ENCODE assay signal across 8 mouse cellular contexts in the genomic region with DNA sequence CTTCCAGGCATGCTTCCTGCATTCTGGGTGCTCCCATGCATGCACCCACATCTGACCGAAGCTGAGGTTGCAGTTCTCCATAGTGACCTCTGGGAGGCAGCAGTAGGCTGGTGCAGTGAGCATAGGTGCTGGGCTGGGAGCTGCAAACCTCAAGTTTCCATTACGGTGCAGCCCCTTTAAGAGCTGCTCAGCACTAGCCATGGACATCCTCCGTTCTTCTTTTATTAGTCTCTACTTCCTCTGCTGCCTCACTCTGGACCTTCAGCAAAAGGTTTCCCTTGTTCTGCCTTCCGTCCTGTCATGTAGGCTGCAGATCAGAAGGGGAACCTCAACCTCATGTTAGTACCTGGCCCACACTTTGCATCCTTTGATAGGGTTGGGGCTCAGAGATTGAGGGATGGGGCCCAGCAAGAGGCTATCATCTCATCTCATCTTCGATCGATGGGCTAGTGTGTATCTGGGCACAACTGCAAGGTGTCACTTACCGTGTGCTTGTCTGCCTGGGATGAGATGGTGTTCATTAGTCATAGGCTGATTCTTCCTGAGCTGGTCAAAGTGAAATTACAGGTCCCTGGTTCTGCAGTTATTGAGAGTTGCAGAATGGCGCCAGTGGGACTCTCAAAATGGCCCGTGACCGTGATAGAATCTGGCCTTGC. TPM values are rescaled to one million over a fixed set of nuclear protein-coding genes. Genes with fewer than 3 reads are reported as not detected.
DNase-seq lines count a peak whose midpoint lies in the region; ATAC-seq and TF ChIP-seq lines count a peak whose summit lies in the region.

No protein-coding gene starts in this region.

- WGBS in cerebellum, adult 2 months = 2% methylated on average over 10 of the region's 10 CpGs
- WGBS in intestine, embryonic 14.5 days = 12% methylated on average over 10 of the region's 10 CpGs
- 10% methylated on average over 10 of the region's 10 CpGs for WGBS in limb, embryonic 13.5 days
- 9% methylated on average over 10 of the region's 10 CpGs for WGBS in midbrain, embryonic 14.5 days
- WGBS in stomach, embryonic 15.5 days = 11% methylated on average over 10 of the region's 10 CpGs

- ATAC-seq in intestine, embryonic 14.5 days (replicated peaks; ENCODE audit: low FRiP score, low TSS enrichment, low read depth) = peak; percentile 14; the same call in 1 of the 2 replicates
- ATAC-seq in limb, embryonic 13.5 days (ENCODE audit: low FRiP score, low read depth) = no peak; the same call in 1 of the 2 replicates
- peak; percentile 43; the same call in 1 of the 2 replicates for ATAC-seq in midbrain, embryonic 14.5 days (ENCODE audit: low FRiP score, low TSS enrichment)
- ATAC-seq in stomach, embryonic 15.5 days (ENCODE audit: insufficient read depth, low FRiP score, low read depth) = 0 out of 2 replicates have a peak, but pooled peaks have one; percentile 18

- H3K27ac ChIP-seq in cerebellum, adult 2 months (ENCODE audit: insufficient read depth, low read length) = peak overlapping the region; percentile 94
- no peak overlapping the region for H3K27ac ChIP-seq in intestine, embryonic 14.5 days (ENCODE audit: low read depth)
- H3K27ac ChIP-seq in limb, embryonic 13.5 days = no peak overlapping the region
- H3K27ac ChIP-seq in midbrain, embryonic 14.5 days (replicated peaks; ENCODE audit: low read depth, low read length) = peak overlapping the region; percentile 63; the same call in 1 of the 2 replicates
- no peak overlapping the region for H3K27ac ChIP-seq in stomach, embryonic 15.5 days

- H3K9ac ChIP-seq in intestine, embryonic 14.5 days (ENCODE audit: low read length) = no peak overlapping the region
- H3K9ac ChIP-seq in limb, embryonic 13.5 days = no peak overlapping the region
- no peak overlapping the region; the same call in 1 of the 2 replicates for H3K9ac ChIP-seq in midbrain, embryonic 14.5 days (replicated peaks; ENCODE audit: low read length)
- H3K9ac ChIP-seq in stomach, embryonic 15.5 days = no peak overlapping the region

- peak; percentile 100 for TF ChIP-seq CTCF in cerebellum, adult 2 months (IDR thresholded peaks at IDR 0.05; ENCODE audit: borderline replicate concordance, insufficient read depth, low read depth, low read length)

- no peaks in the 10 kb centered on the region for H3K27me3 ChIP-seq in cerebellum, adult 2 months (ENCODE audit: control insufficient read depth, insufficient read depth, low read length)
- H3K27me3 ChIP-seq in intestine, embryonic 14.5 days (replicated peaks; ENCODE audit: control insufficient read depth, insufficient read depth, low read length) = peaks cover 10% of the 10 kb centered on the region
- peaks cover 40% of the 10 kb centered on the region for H3K27me3 ChIP-seq in limb, embryonic 13.5 days
- H3K27me3 ChIP-seq in midbrain, embryonic 14.5 days (ENCODE audit: control insufficient read depth, insufficient read depth, low read length) = peaks cover 6% of the 10 kb centered on the region
- peaks cover 13% of the 10 kb centered on the region; the same call in 1 of the 2 replicates for H3K27me3 ChIP-seq in stomach, embryonic 15.5 days (replicated peaks)

- peak overlapping the region; percentile 82 for H3K4me3 ChIP-seq in cerebellum, adult 2 months (replicated peaks; ENCODE audit: insufficient read depth, low read depth, low read length)
- H3K4me3 ChIP-seq in intestine, embryonic 14.5 days (ENCODE audit: low read depth, low read length) = peak overlapping the region; percentile 57; the same call in 1 of the 2 replicates
- peak overlapping the region; percentile 62 for H3K4me3 ChIP-seq in limb, embryonic 13.5 days
- H3K4me3 ChIP-seq in midbrain, embryonic 14.5 days (replicated peaks; ENCODE audit: low read depth, low read length) = peak overlapping the region; percentile 63; the same call in 1 of the 2 replicates
- H3K4me3 ChIP-seq in stomach, embryonic 15.5 days (replicated peaks) = peak overlapping the region; percentile 51; the same call in 1 of the 2 replicates

- H3K36me3 ChIP-seq in intestine, embryonic 14.5 days (ENCODE audit: control insufficient read depth, insufficient read depth, low read length) = peaks cover under 1% of the 10 kb centered on the region; the same call in 1 of the 2 replicates
- no peaks in the 10 kb centered on the region for H3K36me3 ChIP-seq in limb, embryonic 13.5 days
- H3K36me3 ChIP-seq in midbrain, embryonic 14.5 days (ENCODE audit: control insufficient read depth, insufficient read depth, low read length) = no peaks in the 10 kb centered on the region
- no peaks in the 10 kb centered on the region for H3K36me3 ChIP-seq in stomach, embryonic 15.5 days

- peak overlapping the region; percentile 94 for H3K4me2 ChIP-seq in intestine, embryonic 14.5 days (ENCODE audit: low read length)
- peak overlapping the region; percentile 99 for H3K4me2 ChIP-seq in limb, embryonic 13.5 days (replicated peaks)
- peak overlapping the region; percentile 86 for H3K4me2 ChIP-seq in midbrain, embryonic 14.5 days (ENCODE audit: low read length)
- peak overlapping the region; percentile 93 for H3K4me2 ChIP-seq in stomach, embryonic 15.5 days

- DNase-seq in ovary, postnatal 36 days (ENCODE audit: low spot score) = peak; percentile 53
- DNase-seq in ovary, postnatal 14 days (ENCODE audit: low spot score) = no peak
- peak; percentile 85 to 90 for DNase-seq in cerebellum, adult 2 months
- peak; percentile 80 for DNase-seq in forelimb bud, embryonic 11.5 days (ENCODE audit: low read depth, low spot score)
- peak; percentile 79 for DNase-seq in intestine, embryonic 14.5 days (ENCODE audit: low spot score)
- DNase-seq in midbrain, embryonic 14.5 days = peak; percentile 86

- peak; percentile 72; the same call in 1 of the 2 replicates for TF ChIP-seq POLR2A in cerebellum, adult 2 months (IDR thresholded peaks at IDR 0.05; ENCODE audit: borderline replicate concordance, insufficient read depth, low read length)

- H3K9me3 ChIP-seq in intestine, embryonic 14.5 days (ENCODE audit: control insufficient read depth, low read length) = no peaks in the 10 kb centered on the region
- H3K9me3 ChIP-seq in limb, embryonic 13.5 days = no peaks in the 10 kb centered on the region
- H3K9me3 ChIP-seq in midbrain, embryonic 14.5 days (ENCODE audit: control insufficient read depth, low read length) = no peaks in the 10 kb centered on the region
- H3K9me3 ChIP-seq in stomach, embryonic 15.5 days = no peaks in the 10 kb centered on the region

- H3K4me1 ChIP-seq in cerebellum, adult 2 months (ENCODE audit: control insufficient read depth, insufficient read depth, low read length) = peaks cover 24% of the 10 kb centered on the region
- H3K4me1 ChIP-seq in intestine, embryonic 14.5 days (replicated peaks; ENCODE audit: control insufficient read depth, insufficient read depth, low read length) = peaks cover 43% of the 10 kb centered on the region
- H3K4me1 ChIP-seq in limb, embryonic 13.5 days = peaks cover 47% of the 10 kb centered on the region
- H3K4me1 ChIP-seq in midbrain, embryonic 14.5 days (ENCODE audit: control insufficient read depth, insufficient read depth, low read length) = peaks cover 20% of the 10 kb centered on the region
- H3K4me1 ChIP-seq in stomach, embryonic 15.5 days = peaks cover 44% of the 10 kb centered on the region

RNA-seq across cellular contexts. Expression of gene Tspan4, which starts 5.9 kb away (rescaled TPM):
- 140 and 162 TPM in 2 replicates for polyA plus RNA-seq in cerebellum, adult 2 months (2012; rRNA removed)
- 75.1 and 83.9 TPM in 2 replicates for polyA plus RNA-seq in intestine, embryonic 14.5 days (2014; fragmentation: Nextera tagmentation; extraction: Ambion mirVana)
- polyA plus RNA-seq in limb, embryonic 13.5 days (2015; fragmentation: Nextera tagmentation; extraction: Ambion mirVana) = 70.5 and 71.2 TPM in 2 replicates
- 35.2 and 36.4 TPM in 2 replicates for polyA plus RNA-seq in midbrain, embryonic 14.5 days (2014; fragmentation: Nextera tagmentation; extraction: Ambion mirVana)
- polyA plus RNA-seq in stomach, embryonic 15.5 days (2015; fragmentation: Nextera tagmentation; extraction: Ambion mirVana) = 69.8 and 72.8 TPM in 2 replicates

RNA-seq across cellular contexts. Expression of gene Polr2l, which starts 6.0 kb away (rescaled TPM):
- polyA plus RNA-seq in cerebellum, adult 2 months (2012; rRNA removed) = 58.9 and 62.3 TPM in 2 replicates
- polyA plus RNA-seq in intestine, embryonic 14.5 days (2014; fragmentation: Nextera tagmentation; extraction: Ambion mirVana) = 67.7 and 73.4 TPM in 2 replicates
- 63.4 and 64.3 TPM in 2 replicates for polyA plus RNA-seq in limb, embryonic 13.5 days (2015; fragmentation: Nextera tagmentation; extraction: Ambion mirVana)
- polyA plus RNA-seq in midbrain, embryonic 14.5 days (2014; fragmentation: Nextera tagmentation; extraction: Ambion mirVana) = 75.1 and 93.3 TPM in 2 replicates
- polyA plus RNA-seq in stomach, embryonic 15.5 days (2015; fragmentation: Nextera tagmentation; extraction: Ambion mirVana) = 67.3 and 71.6 TPM in 2 replicates

RNA-seq across cellular contexts. Expression of gene Cd151, which starts 13.8 kb away (rescaled TPM):
- 68.7 and 73.9 TPM in 2 replicates for polyA plus RNA-seq in cerebellum, adult 2 months (2012; rRNA removed)
- polyA plus RNA-seq in intestine, embryonic 14.5 days (2014; fragmentation: Nextera tagmentation; extraction: Ambion mirVana) = 73.4 and 73.5 TPM in 2 replicates
- polyA plus RNA-seq in limb, embryonic 13.5 days (2015; fragmentation: Nextera tagmentation; extraction: Ambion mirVana) = 12.6 and 14.6 TPM in 2 replicates
- 43.8 and 44.1 TPM in 2 replicates for polyA plus RNA-seq in midbrain, embryonic 14.5 days (2014; fragmentation: Nextera tagmentation; extraction: Ambion mirVana)
- 25.6 and 26.6 TPM in 2 replicates for polyA plus RNA-seq in stomach, embryonic 15.5 days (2015; fragmentation: Nextera tagmentation; extraction: Ambion mirVana)

RNA-seq across cellular contexts. Expression of gene Cracr2b, which starts 20.1 kb away (rescaled TPM):
- 8.3 and 10.1 TPM in 2 replicates for polyA plus RNA-seq in cerebellum, adult 2 months (2012; rRNA removed)
- 13.8 and 14.0 TPM in 2 replicates for polyA plus RNA-seq in intestine, embryonic 14.5 days (2014; fragmentation: Nextera tagmentation; extraction: Ambion mirVana)
- 13.5 and 14.3 TPM in 2 replicates for polyA plus RNA-seq in limb, embryonic 13.5 days (2015; fragmentation: Nextera tagmentation; extraction: Ambion mirVana)
- polyA plus RNA-seq in midbrain, embryonic 14.5 days (2014; fragmentation: Nextera tagmentation; extraction: Ambion mirVana) = 3.8 and 4.6 TPM in 2 replicates
- polyA plus RNA-seq in stomach, embryonic 15.5 days (2015; fragmentation: Nextera tagmentation; extraction: Ambion mirVana) = 27.5 and 32.8 TPM in 2 replicates

RNA-seq across cellular contexts. Expression of gene Pnpla2, which starts 26.0 kb away (rescaled TPM):
- polyA plus RNA-seq in cerebellum, adult 2 months (2012; rRNA removed) = 46.8 and 51.3 TPM in 2 replicates
- polyA plus RNA-seq in intestine, embryonic 14.5 days (2014; fragmentation: Nextera tagmentation; extraction: Ambion mirVana) = 24.6 and 30.2 TPM in 2 replicates
- polyA plus RNA-seq in limb, embryonic 13.5 days (2015; fragmentation: Nextera tagmentation; extraction: Ambion mirVana) = 13.9 and 14.7 TPM in 2 replicates
- polyA plus RNA-seq in midbrain, embryonic 14.5 days (2014; fragmentation: Nextera tagmentation; extraction: Ambion mirVana) = 15.8 and 15.9 TPM in 2 replicates
- 33.5 and 34.6 TPM in 2 replicates for polyA plus RNA-seq in stomach, embryonic 15.5 days (2015; fragmentation: Nextera tagmentation; extraction: Ambion mirVana)

Comparison
In these comparisons a context has a peak if more than half of its experiments do, and no peak if none do; other contexts are left out.
1. H3K27ac ChIP-seq: peak in cerebellum, adult 2 months (single experiment) and midbrain, embryonic 14.5 days (single experiment); none in intestine, embryonic 14.5 days (single experiment), limb, embryonic 13.5 days (single experiment) and stomach, embryonic 15.5 days (single experiment).
2. Peak in every context shown above with its lines, with median percentiles within 50 percentile points of each other: H3K4me3 ChIP-seq and H3K4me2 ChIP-seq.